Mouse (Mus musculus): ENCODE measurements around the gene Uchl5. TPM values are rescaled to one million over a fixed set of nuclear protein-coding genes. Genes with fewer than 3 reads are reported as not detected.

Gene Uchl5
- total RNA-seq, 2 experiments from 2014 or later: 112 to 180 TPM

DNA sequence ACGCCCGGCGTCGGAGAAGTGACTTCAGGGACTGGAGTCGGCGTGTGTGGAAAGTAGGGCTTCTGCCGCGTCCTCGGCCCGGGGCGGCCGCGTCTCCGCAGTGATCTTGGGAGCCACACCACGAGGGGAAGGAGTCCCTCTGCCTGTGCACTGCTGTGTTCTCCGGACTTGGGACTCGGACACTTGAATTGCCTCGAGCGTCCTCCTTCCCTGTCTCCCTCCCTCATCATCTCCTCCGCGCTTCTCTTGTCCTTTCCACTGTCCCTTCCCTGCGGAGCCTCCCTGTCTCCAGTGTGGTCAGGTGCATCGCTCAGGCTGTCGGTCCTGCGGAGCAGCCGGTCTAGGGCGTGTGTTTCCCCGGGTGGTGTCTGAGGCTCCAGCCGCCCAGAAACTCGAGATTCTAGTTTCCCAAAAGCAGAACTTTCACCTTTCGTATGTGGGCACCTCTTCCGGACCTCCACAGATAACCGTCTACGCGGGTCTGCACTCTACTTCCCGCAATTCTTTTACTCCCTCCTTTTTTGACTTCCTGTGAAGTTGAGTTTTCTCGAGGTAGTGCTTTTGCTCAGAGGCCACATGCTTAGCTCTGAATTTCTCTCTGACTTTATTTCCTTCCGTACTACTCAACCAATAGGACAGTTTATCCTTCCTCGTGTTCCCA, 616 bp downstream of the Uchl5 start:
- ATAC-seq (replicated peaks; ENCODE audit: low FRiP score, low TSS enrichment, poor library complexity, severe bottlenecking): peak; percentile 42

DNA sequence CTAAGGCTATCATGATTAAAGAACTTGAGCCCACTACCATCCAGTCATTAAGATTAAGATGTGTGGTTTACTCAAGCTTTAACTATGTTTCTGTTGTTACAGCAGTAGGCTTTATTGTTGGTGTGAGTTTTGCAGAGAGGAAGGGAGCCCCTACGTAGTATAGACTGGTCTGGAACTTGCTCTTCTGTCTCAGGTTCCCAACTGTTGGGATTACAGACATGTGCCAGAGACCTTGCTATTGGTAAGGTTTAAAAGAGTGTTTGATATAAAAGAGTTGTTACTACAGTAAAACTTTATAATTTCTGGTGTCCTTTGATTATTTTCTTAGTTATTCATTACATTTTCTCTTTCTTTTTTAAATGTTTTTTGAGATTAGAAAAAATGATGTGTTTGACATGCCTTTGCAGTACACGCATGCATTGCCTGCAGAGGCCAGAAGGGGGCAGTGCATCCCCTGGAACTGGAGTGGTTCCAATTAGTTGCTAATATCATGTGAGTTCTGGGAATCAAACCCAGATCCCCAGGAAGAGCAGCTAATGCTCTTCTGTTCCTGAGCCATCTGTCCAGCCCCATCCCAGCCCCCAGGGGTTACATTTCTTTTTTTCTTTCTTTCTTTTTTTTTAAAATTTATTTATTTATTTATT, 11.6 kb downstream of the Uchl5 start:
- peak; percentile 86 for ATAC-seq (replicated peaks; ENCODE audit: low FRiP score, low TSS enrichment, poor library complexity, severe bottlenecking)

DNA sequence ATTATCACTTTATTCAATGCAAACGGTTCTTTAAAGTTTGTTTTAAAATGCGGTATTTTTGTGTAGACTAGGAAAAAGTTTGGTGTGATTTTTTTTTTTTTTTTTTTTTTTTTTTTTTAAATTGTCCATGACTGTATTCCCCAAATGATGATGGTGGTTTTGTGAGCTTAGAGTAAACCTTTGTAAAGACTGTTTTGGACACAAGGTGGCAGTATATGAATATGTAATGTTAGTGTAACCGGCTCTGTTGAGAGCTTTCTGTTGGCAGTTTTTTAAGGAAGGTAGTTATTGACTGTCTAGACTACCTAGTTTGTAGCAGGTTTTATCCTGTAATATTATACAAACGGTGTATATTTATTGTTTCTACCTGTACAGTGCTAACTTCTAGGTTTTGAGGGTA, 26.5 kb downstream of the Uchl5 start:
- ATAC-seq (replicated peaks; ENCODE audit: low FRiP score, low TSS enrichment, poor library complexity, severe bottlenecking): peak; percentile 97

DNA sequence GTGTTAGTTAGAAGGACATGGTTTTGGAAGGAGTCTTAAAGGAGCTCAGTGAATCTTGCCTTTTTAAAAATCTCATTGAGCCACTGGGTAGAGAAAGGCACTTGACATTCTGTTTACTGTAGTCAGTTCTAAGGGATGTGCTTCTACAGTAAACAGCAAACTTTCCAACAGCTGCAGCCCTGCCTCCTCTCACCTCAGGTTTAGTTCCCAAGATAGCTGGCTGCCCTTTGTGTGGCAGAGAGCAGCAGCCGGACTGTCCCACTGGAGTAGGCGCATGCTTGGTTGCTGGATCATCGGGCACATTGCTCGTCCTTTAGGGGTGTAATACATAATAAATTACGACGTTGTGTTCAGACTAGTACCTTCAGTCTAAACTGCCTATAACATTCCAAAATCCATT, 32.0 kb downstream of the Uchl5 start:
- no peak for ATAC-seq (replicated peaks; ENCODE audit: low FRiP score, low TSS enrichment, poor library complexity, severe bottlenecking)

DNA sequence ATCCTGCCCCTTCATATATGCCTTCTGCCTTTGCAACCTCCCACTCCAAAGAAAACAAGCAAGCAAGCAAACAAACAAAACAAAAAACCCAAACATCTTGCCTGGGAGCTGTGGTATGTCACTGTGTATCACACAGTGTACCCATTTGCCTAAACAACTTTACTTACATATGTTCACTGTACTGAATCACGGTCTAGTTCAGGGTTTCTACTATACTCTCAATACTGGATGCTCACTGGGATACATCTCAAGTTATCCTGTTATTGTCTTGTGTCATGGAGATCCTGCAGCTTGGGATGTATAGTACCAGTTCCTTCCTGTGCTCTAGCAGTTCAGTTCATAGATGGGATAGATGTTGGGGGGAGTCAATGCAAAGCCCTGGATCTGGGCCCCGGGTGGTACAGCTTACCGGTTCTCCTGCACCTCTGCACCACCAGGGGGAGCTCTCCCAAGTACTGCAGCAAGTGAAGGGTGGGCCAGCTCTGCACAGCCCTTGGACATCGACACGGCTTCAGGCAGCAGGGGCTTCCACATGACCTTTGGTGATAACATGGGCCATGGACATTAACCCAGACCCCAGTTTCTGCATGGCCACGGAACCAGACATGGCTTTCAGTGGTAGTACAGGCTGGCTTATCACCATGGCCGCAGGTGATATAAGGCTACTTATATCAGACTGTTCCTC, 36.7 kb downstream of the Uchl5 start:
- peak; percentile 93 for ATAC-seq (replicated peaks; ENCODE audit: low FRiP score, low TSS enrichment, poor library complexity, severe bottlenecking)

DNA sequence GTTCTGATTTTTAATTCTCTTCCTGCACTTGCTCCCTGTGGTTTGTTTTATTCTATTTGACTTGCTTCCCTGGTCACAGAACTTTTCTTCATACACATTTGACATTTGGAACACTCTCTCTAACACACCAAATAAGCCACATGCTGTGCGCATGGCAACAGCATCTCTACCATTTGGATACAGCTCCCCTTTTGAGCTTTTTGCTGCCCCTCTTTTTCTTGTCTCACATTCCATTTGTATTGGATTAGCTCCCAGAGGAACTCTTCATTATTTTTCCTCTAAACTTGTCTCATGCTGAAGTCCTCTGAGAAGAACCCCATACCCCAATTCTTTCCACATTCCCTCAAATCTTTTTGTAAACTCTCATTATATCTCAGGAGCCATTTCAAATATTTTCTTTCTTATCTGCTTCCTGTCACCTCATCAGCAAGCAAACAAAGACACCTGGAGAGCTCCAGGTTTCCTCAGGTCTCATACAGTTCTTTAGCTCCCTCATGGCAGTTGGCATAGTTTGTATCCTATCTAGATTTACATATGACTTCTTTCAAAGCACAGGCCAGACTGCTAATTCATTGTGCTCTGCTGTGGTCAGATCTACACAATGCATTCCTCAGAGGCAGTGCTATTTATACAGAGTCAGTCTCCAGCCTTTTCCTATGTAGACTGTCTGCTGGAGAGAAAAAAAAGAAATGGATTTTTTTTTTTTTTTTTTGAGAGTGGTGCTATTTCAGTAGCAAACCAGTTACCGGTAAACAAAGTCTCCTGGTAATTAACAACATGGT, 43.2 kb downstream of the Uchl5 start:
- ATAC-seq (replicated peaks; ENCODE audit: low FRiP score, low TSS enrichment, poor library complexity, severe bottlenecking): no peak

DNA sequence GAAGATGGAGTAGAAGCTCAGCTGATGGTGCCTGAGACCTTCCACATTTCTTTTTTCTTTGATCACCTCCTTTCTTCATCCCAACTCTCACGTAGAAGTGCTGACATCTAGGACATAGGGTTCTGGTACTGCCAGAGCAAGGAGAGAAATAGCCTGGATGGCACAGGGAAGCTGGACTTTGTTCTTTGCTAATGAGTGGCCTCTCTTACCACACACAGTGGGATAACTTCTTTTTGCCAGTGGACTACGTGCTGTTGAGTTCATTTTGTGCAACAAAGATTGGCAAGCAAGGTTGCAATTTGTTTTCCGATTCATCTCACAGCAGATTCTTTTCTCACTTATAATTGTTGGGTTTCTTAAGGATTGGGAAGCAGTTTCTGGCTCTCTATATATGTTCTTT, 45.6 kb downstream of the Uchl5 start:
- ATAC-seq (replicated peaks; ENCODE audit: low FRiP score, low TSS enrichment, poor library complexity, severe bottlenecking): no peak

DNA sequence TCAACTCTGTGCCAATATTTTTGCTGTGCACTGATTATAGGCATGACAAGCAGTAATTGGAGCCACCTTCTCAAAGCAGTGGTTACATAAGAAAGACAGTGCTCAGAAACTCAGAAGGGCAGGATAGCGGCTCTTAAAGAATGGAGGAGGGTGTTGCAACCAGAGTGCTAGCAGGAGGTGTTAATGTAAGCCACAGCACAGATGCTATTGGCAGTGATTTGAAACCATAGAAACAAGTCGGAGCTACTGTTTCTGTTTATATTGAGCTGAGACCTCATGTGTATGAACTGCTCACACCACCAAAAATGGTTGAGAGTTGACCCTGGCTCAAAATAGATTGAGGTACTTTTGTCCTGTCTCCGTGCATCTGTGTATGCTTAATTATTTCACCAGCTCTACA, 53.6 kb downstream of the Uchl5 start:
- no peak for ATAC-seq (replicated peaks; ENCODE audit: low FRiP score, low TSS enrichment, poor library complexity, severe bottlenecking)

DNA sequence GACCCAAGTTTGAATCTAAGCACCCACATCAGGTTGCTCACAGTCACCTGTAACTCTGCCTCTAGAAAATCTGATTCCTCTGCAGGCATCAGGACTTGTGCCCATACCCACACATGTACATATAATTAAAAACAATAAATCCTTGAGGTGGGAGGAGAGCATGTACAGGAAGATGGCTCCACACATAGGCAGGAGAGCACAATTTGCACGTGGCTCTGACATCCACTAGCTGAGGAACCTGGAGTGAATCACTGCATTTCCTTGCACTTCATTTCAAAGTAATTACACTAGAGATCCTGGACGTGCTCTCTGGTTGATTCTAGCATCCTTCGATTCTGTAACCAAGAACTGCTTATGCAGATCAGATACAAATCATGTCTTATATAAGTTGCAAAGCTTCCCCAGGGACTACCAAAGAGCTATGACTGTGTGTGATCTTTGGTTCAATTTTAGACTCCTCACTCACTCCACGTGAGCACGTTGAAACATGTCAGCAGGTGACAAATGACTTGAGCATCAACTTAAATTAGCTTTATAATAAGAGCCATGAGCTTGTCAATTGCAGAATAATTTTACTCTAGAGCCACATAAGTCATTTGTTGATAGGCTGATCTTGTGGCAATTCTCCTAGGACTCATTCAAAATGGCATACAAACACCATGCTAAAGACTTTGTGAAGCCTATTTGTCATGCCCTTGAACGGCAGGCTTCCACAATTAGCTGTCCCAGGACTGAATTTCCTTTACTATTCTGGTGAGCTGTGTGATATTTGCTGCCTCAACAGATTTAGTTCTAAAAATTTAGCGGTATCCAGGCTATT, 59.5 kb downstream of the Uchl5 start:
- no peak for ATAC-seq (replicated peaks; ENCODE audit: low FRiP score, low TSS enrichment, poor library complexity, severe bottlenecking)

DNA sequence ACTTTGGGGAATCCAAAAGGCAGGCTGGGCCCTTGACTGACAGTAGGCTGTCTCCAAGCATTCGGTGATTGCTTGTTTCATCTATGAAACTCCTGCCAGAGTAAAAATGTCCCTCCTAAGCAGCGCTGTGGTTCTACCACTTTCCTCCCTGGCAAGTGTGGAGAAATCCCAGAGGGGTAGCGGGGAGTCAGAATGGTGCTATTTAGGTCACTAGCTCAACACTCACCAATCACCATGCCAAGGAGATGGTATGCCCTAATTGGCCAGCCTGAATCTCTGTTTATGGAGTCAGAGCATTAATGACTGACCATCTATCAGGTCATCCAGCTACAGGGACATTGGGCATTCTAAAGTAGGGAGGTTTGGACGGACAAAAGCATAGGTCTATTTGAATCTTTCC, 60.6 kb downstream of the Uchl5 start:
- no peak for ATAC-seq (replicated peaks; ENCODE audit: low FRiP score, low TSS enrichment, poor library complexity, severe bottlenecking)

DNA sequence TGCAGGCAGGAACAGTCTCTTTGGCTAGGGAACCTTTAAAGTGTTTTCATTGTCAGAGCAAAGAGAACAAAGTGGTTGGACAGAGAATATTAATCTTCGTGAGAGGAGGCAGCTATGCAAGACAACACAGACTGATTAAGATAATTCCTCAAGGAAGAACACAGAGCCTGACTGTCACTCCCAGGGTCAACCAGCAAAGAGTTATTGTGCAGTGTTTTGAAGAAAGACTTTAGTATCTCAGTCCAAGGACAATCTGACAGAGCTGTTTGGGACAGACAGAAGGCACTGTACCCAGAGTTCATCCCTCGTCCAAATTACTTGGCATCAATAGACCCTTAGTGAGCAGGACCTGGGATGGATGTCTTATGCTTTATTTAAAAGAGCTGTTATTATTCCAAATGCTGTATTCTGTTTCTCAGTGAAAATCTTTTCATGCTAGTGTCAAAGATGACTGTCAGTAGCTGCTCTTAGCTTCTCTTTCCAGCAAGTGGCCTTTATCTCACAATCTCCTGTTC, 61.9 kb downstream of the Uchl5 start:
- ATAC-seq (replicated peaks; ENCODE audit: low FRiP score, low TSS enrichment, poor library complexity, severe bottlenecking): no peak

DNA sequence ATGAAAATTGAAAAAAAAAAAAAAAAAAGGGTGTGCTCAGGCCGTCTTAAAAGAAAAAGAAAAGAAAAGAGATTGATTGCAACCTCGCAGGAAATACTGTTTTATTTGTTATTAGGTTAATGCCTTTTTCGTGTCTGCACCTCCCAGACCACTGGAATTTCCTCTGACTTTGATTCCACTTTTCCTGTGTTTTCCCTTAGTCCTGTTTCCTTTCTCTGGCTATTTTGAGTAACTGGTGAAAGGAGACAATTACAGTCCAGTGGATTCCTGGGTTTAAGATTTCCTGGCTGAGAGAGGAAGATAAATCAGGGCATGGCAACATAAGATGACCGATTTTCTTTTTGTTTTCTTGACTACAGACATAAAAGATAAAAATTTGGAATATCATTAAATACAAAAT, 75.3 kb downstream of the Uchl5 start:
- ATAC-seq (replicated peaks; ENCODE audit: low FRiP score, low TSS enrichment, poor library complexity, severe bottlenecking): no peak

DNA sequence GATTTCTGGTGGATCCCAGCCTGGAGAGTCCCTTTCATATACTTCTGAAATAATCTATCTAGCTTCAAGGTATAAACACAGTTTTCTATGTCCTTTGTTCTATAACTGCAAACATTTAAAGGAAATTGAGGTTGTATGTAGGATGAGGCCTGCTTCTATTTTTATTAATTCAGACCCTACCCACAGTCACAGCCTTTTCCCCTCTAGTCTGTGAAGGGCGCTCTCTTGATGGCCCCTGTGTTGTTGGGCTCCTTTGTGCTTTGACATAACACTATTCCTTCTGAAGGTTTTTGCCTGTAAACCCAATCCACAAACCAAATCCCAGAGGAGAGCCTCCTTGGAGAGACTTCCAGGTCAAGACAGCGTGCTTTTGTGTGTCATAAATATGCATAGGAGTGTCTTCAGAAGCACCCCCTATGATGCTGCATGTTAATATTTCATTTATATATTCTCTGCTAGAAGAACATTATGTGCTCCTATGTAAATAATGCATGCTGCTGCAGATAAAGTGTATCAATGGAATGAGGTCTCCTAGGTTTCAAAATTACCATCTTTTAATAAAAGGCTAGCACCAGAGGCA, 75.8 kb downstream of the Uchl5 start:
- no peak for ATAC-seq (replicated peaks; ENCODE audit: low FRiP score, low TSS enrichment, poor library complexity, severe bottlenecking)

DNA sequence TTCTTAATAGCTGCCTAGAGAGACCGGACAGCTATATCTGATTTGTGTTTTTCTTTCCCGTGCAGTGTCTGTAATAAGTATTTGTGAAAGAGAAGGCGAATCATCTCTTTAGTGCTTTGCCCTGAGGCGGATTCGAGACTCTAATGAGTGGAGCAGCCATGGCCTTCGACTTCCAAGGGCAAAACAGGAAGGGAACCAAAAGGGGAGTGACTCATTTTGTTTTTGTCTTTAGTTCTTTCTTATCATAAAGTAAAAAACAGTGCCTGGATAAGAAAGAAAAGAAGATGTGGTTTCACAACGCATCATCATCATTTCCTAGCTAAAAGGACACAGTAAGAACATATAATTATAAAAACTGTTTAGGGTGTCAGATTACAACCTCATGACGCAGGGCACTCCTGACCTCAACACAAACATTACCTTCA, 76.6 kb downstream of the Uchl5 start:
- ATAC-seq (replicated peaks; ENCODE audit: low FRiP score, low TSS enrichment, poor library complexity, severe bottlenecking): no peak

DNA sequence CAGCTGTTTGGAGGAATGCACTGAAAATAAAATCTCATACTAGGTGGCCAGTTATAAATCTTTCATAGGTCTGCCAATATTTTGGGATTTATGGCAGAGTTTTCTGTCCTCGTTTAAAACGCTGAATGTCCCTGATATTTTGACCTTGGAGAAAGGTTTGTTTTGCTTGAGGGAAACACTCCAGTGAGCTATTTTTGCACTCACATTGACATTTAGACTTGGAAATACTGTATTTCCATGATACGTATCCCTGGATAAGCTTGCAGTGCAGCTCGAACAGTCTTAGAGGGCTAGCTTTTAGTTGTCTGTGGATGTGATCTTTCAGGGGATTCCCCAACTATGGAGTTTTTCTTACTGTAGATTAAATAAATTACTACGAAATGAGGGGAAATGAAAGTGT, 78.6 kb downstream of the Uchl5 start:
- ATAC-seq (replicated peaks; ENCODE audit: low FRiP score, low TSS enrichment, poor library complexity, severe bottlenecking): no peak
